Mouse (Mus musculus) adrenal gland, postnatal 36 days (tissue): ENCODE results near the gene Fabp6. TPM values are rescaled to one million over a fixed set of nuclear protein-coding genes. Genes with fewer than 3 reads are reported as not detected.

Experiments
- DNase-seq, 2 experiments: peaks; one replicate each; pipeline ENCODE4 v3.0.0; 2021; ENCODE audit warnings: mixed read lengths in 1 of 2
- total RNA-seq, 2 experiments: library from RNA; stranded (reverse); gene quantifications; 2 replicates each; pipeline ENCODE4 v1.2.3; 2021

The Fabp6 gene
- total RNA-seq, 2 experiments from 2014 or later: not detected

DNA sequence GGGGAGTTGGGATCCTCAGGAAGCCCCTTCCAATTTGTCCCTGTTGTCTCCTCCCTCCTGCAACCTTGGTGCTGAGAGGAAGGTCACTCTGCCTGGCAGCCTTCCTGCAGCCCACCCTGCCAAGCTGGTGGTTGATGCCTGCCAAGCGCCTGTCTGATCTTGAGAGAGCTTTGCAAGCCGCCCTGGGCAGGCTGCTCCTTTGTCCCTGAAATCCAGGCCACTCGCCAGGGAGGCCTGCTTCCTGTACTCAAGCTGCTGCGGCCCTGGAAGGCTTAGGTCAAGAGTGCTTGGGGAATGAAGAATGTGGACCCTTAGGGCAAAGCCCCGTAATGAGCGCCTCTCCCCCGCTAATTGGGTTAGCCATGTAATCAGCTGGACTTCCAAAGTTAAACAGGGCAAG is 53.2 kb downstream of the Fabp6 start:
- DNase-seq: peak; percentile 79

DNA sequence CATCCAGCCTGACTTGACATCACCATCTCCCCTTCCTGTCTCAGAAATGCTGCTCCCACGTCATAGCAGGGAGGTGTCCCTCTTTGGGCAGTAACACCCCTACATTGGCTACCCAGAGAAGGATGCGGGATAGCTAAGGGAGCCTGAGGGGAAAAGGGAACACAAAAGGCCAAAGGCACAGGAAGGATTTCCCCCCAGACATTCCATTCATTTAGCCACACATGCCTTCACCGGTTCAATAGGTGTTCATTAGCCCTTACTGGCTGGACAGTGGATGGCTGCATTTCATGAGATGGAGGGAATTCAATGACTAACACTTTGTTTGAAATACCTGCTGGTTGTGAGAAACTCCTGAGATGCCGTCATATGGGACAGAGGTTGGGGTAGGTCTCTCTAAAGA is 54.7 kb downstream of the Fabp6 start:
- DNase-seq: no peak

Other genes starting within 250 kb of the Fabp6 start
- 10 to 100 TPM; 38.6 to 47.6 TPM for gene Pttg1, start 175.3 kb downstream of the Fabp6 start, total RNA-seq
- gene Slu7, start 167.8 kb downstream of the Fabp6 start, total RNA-seq: 10 to 100 TPM; 42.7 to 43.1 TPM
- gene C1qtnf2, start 127.3 kb downstream of the Fabp6 start, total RNA-seq: 10 to 100 TPM in 1 of 2 experiments, 1 to 10 TPM in 1; 4.7 to 11.3 TPM
- 1 to 10 TPM; 2.1 TPM for gene Ccnjl, start 72.8 kb downstream of the Fabp6 start, total RNA-seq
- 1 to 10 TPM in 1 of 2 experiments, under 1 TPM in 1; 0.36 to 1.0 TPM for gene 4933415A04Rik, start 14.5 kb downstream of the Fabp6 start, total RNA-seq
- gene Pwwp2a, start 80.5 kb upstream of the Fabp6 start, total RNA-seq: 10 to 100 TPM; 32.4 to 37.3 TPM
- gene Ttc1, start 146.5 kb upstream of the Fabp6 start, total RNA-seq: 10 to 100 TPM; 60.6 to 66.6 TPM